ENCODE assay signal across 9 mouse cellular contexts in genomic region chr11:114727826-114728186, GRCm38 (mm10). TPM values are rescaled to one million over a fixed set of nuclear protein-coding genes. Genes with fewer than 3 reads are reported as not detected.
DNase-seq lines count a peak whose midpoint lies in the region; ATAC-seq and TF ChIP-seq lines count a peak whose summit lies in the region.
"Had no signal": no experiment of that assay in that cellular context is flagged by ENCODE, and none has a peak within 500 bp of the region (broad histone marks: within the 10 kb centered on the region; RNA-seq: fewer than 3 reads in every experiment).

No protein-coding gene starts in this region.

- ATAC-seq in lung, embryonic 14.5 days (ENCODE audit: insufficient read depth), result peak; percentile 8; the same call in 1 of the 2 replicates
- ATAC-seq in forebrain, embryonic 13.5 days, result 0 out of 2 replicates have a peak, but pooled peaks have one; percentile 36
- no peak for ATAC-seq in intestine, postnatal 0 days
- ATAC-seq in neural tube, embryonic 14.5 days (ENCODE audit: low read depth), result no peak

- no peaks in the 10 kb centered on the region for H3K27me3 ChIP-seq in lung, embryonic 14.5 days (ENCODE audit: insufficient read depth, low read length)
- H3K27me3 ChIP-seq in forebrain, embryonic 13.5 days, result peaks cover 4% of the 10 kb centered on the region; the same call in 1 of the 2 replicates
- H3K27me3 ChIP-seq in intestine, postnatal 0 days (replicated peaks; ENCODE audit: control insufficient read depth, insufficient read depth, low read length), result no peaks in the 10 kb centered on the region; the same call in 1 of the 2 replicates
- H3K27me3 ChIP-seq in neural tube, embryonic 14.5 days (ENCODE audit: control insufficient read depth, insufficient read depth, low read length), result no peaks in the 10 kb centered on the region

- DNase-seq in lung, embryonic 14.5 days, result no peak
- DNase-seq in lung, postnatal 25 days (ENCODE audit: low spot score), result no peak
- no peak for DNase-seq in thymus, postnatal 10 days (ENCODE audit: low spot score in 2 of 2)
- no peak for DNase-seq in adrenal gland, postnatal 25 days
- no peak for DNase-seq in frontal cortex, postnatal 10 days (ENCODE audit: low spot score in 2 of 2)

- no peak overlapping the region for H3K9ac ChIP-seq in lung, embryonic 14.5 days
- H3K9ac ChIP-seq in forebrain, embryonic 13.5 days, result peak overlapping the region; percentile 52; the same call in 1 of the 2 replicates
- no peak overlapping the region for H3K9ac ChIP-seq in intestine, postnatal 0 days (ENCODE audit: low read depth, low read length)
- no peak overlapping the region for H3K9ac ChIP-seq in neural tube, embryonic 14.5 days (replicated peaks; ENCODE audit: low read depth, low read length)

- no peaks in the 10 kb centered on the region for H3K36me3 ChIP-seq in lung, embryonic 14.5 days (ENCODE audit: insufficient read depth)
- H3K36me3 ChIP-seq in forebrain, embryonic 13.5 days (ENCODE audit: poor library complexity, severe bottlenecking), result no peaks in the 10 kb centered on the region
- H3K36me3 ChIP-seq in intestine, postnatal 0 days (ENCODE audit: control insufficient read depth, insufficient read depth), result no peaks in the 10 kb centered on the region
- H3K36me3 ChIP-seq in neural tube, embryonic 14.5 days (ENCODE audit: control insufficient read depth, insufficient read depth, low read length), result no peaks in the 10 kb centered on the region

- H3K4me1 ChIP-seq in lung, embryonic 14.5 days (ENCODE audit: insufficient read depth), result 0 out of 2 replicates have a peak, but pooled peaks cover 5% of the 10 kb centered on the region
- peaks cover 31% of the 10 kb centered on the region for H3K4me1 ChIP-seq in forebrain, embryonic 13.5 days
- peaks cover 3% of the 10 kb centered on the region; the same call in 1 of the 2 replicates for H3K4me1 ChIP-seq in intestine, postnatal 0 days (replicated peaks; ENCODE audit: control insufficient read depth, insufficient read depth, low read length)
- peaks cover 13% of the 10 kb centered on the region for H3K4me1 ChIP-seq in neural tube, embryonic 14.5 days (ENCODE audit: control insufficient read depth, insufficient read depth, low read length)

- no peaks in the 10 kb centered on the region; the same call in 1 of the 2 replicates for H3K9me3 ChIP-seq in lung, embryonic 14.5 days (ENCODE audit: low read depth, low read length)
- H3K9me3 ChIP-seq in forebrain, embryonic 13.5 days (replicated peaks), result no peaks in the 10 kb centered on the region
- H3K9me3 ChIP-seq in intestine, postnatal 0 days (ENCODE audit: control insufficient read depth), result no peaks in the 10 kb centered on the region
- H3K9me3 ChIP-seq in neural tube, embryonic 14.5 days (ENCODE audit: control insufficient read depth, low read length), result no peaks in the 10 kb centered on the region

- H3K27ac ChIP-seq in lung, embryonic 14.5 days (ENCODE audit: low read depth), result no peak overlapping the region
- H3K27ac ChIP-seq in forebrain, embryonic 13.5 days, result no peak overlapping the region
- H3K27ac ChIP-seq in intestine, postnatal 0 days (ENCODE audit: low read depth, low read length), result no peak overlapping the region
- no peak overlapping the region for H3K27ac ChIP-seq in neural tube, embryonic 14.5 days (ENCODE audit: low read depth, low read length)

- H3K4me2 ChIP-seq in lung, embryonic 14.5 days, result peak overlapping the region; percentile 54; the same call in 1 of the 2 replicates
- H3K4me2 ChIP-seq in forebrain, embryonic 13.5 days, result peak overlapping the region; percentile 61
- peak overlapping the region; percentile 66 for H3K4me2 ChIP-seq in intestine, postnatal 0 days (replicated peaks; ENCODE audit: low read depth)
- H3K4me2 ChIP-seq in neural tube, embryonic 14.5 days (ENCODE audit: low read depth, low read length), result peak overlapping the region; percentile 47

- H3K4me3 ChIP-seq in lung, embryonic 14.5 days (ENCODE audit: low read depth, low read length), result no peak overlapping the region
- H3K4me3 ChIP-seq in forebrain, embryonic 13.5 days, result peak overlapping the region; percentile 35
- 0 out of 2 replicates have a peak overlapping the region, but pooled peaks have one; percentile 28 for H3K4me3 ChIP-seq in intestine, postnatal 0 days (ENCODE audit: low read depth, low read length)
- H3K4me3 ChIP-seq in neural tube, embryonic 14.5 days (ENCODE audit: low read depth, low read length), result no peak overlapping the region; the same call in 1 of the 2 replicates

- no peak for TF ChIP-seq CTCF in lung, embryonic 14.5 days (IDR thresholded peaks at IDR 0.05; ENCODE audit: low read depth)
- no peak for TF ChIP-seq CTCF in intestine, postnatal 0 days (IDR thresholded peaks at IDR 0.05; ENCODE audit: low read depth)

- whole genome bisulfite sequencing in lung, embryonic 14.5 days, result 26% methylated on average over 5 of the region's 5 CpGs
- WGBS in forebrain, embryonic 13.5 days, result 23% methylated on average over 5 of the region's 5 CpGs
- 41% methylated on average over 5 of the region's 5 CpGs for WGBS in intestine, postnatal 0 days
- WGBS in neural tube, embryonic 14.5 days, result 29% methylated on average over 5 of the region's 5 CpGs

RNA-seq across cellular contexts. Expression of gene Dnaic2, which starts 0.6 kb away (rescaled TPM):
- polyA plus RNA-seq in lung, embryonic 14.5 days (2014; fragmentation: Nextera tagmentation; extraction: Ambion mirVana), result 0.16 and 0.85 TPM in 2 replicates
- polyA plus RNA-seq in forebrain, embryonic 13.5 days (2015; fragmentation: Nextera tagmentation; extraction: Ambion mirVana), result 1.8 and 3.7 TPM in 2 replicates
- 0.12 and 0.22 TPM in 2 replicates for polyA plus RNA-seq in intestine, postnatal 0 days (2015; fragmentation: Nextera tagmentation; extraction: Ambion mirVana)
- polyA plus RNA-seq in neural tube, embryonic 14.5 days (2014; fragmentation: Nextera tagmentation; extraction: Ambion mirVana), result 0.71 and 2.0 TPM in 2 replicates
- total RNA-seq in adrenal gland, postnatal 25 days (2021), result 0.67 and 1.2 TPM in 2 replicates
- total RNA-seq: megakaryocyte-erythroid progenitor cell, adult 5-6 weeks had no signal

RNA-seq across cellular contexts. Expression of gene Kif19a, which starts 37.4 kb away (rescaled TPM):
- polyA plus RNA-seq in lung, embryonic 14.5 days (2014; fragmentation: Nextera tagmentation; extraction: Ambion mirVana), result 0.29 TPM in 1 of 2 replicates, not detected in the other
- polyA plus RNA-seq in forebrain, embryonic 13.5 days (2015; fragmentation: Nextera tagmentation; extraction: Ambion mirVana), result 0.36 and 1.3 TPM in 2 replicates
- 0.21 and 0.67 TPM in 2 replicates for polyA plus RNA-seq in intestine, postnatal 0 days (2015; fragmentation: Nextera tagmentation; extraction: Ambion mirVana)
- 0.56 and 0.99 TPM in 2 replicates for polyA plus RNA-seq in neural tube, embryonic 14.5 days (2014; fragmentation: Nextera tagmentation; extraction: Ambion mirVana)
- 0.43 TPM in 1 of 2 replicates, not detected in the other for total RNA-seq in adrenal gland, postnatal 25 days (2021)
- total RNA-seq: megakaryocyte-erythroid progenitor cell, adult 5-6 weeks had no signal

RNA-seq across cellular contexts. Expression of gene Ttyh2, which starts 52.6 kb away (rescaled TPM):
- 12.1 and 13.1 TPM in 2 replicates for polyA plus RNA-seq in lung, embryonic 14.5 days (2014; fragmentation: Nextera tagmentation; extraction: Ambion mirVana)
- polyA plus RNA-seq in forebrain, embryonic 13.5 days (2015; fragmentation: Nextera tagmentation; extraction: Ambion mirVana), result 21.6 and 22.3 TPM in 2 replicates
- polyA plus RNA-seq in intestine, postnatal 0 days (2015; fragmentation: Nextera tagmentation; extraction: Ambion mirVana), result 73.4 and 80.0 TPM in 2 replicates
- 28.0 and 34.8 TPM in 2 replicates for polyA plus RNA-seq in neural tube, embryonic 14.5 days (2014; fragmentation: Nextera tagmentation; extraction: Ambion mirVana)
- 120 and 145 TPM in 2 replicates for total RNA-seq in adrenal gland, postnatal 25 days (2021)

RNA-seq across cellular contexts. Expression of gene Rpl38, which starts 59.5 kb away (rescaled TPM):
- 978 and 1,085 TPM in 2 replicates for polyA plus RNA-seq in lung, embryonic 14.5 days (2014; fragmentation: Nextera tagmentation; extraction: Ambion mirVana)
- polyA plus RNA-seq in forebrain, embryonic 13.5 days (2015; fragmentation: Nextera tagmentation; extraction: Ambion mirVana), result 911 and 1,077 TPM in 2 replicates
- 922 and 935 TPM in 2 replicates for polyA plus RNA-seq in intestine, postnatal 0 days (2015; fragmentation: Nextera tagmentation; extraction: Ambion mirVana)
- 674 and 718 TPM in 2 replicates for polyA plus RNA-seq in neural tube, embryonic 14.5 days (2014; fragmentation: Nextera tagmentation; extraction: Ambion mirVana)
- 1,060 and 1,162 TPM in 2 replicates for total RNA-seq in adrenal gland, postnatal 25 days (2021)

Comparison
In these comparisons a context has a peak if more than half of its experiments do, and no peak if none do; other contexts are left out.
1. ATAC-seq: peak in lung, embryonic 14.5 days (single experiment) and forebrain, embryonic 13.5 days (single experiment); none in intestine, postnatal 0 days (single experiment) and neural tube, embryonic 14.5 days (single experiment).
2. H3K4me3 ChIP-seq: peak in forebrain, embryonic 13.5 days (single experiment) and intestine, postnatal 0 days (single experiment); none in lung, embryonic 14.5 days (single experiment) and neural tube, embryonic 14.5 days (single experiment).
3. Peak in every context shown above with its lines, with median percentiles within 50 percentile points of each other: H3K4me2 ChIP-seq.